Mouse (Mus musculus) megakaryocyte, embryonic 14.5 days (primary cell): ENCODE results near the gene Ugt1a7c. TPM values are rescaled to one million over a fixed set of nuclear protein-coding genes. Genes with fewer than 3 reads are reported as not detected.
"Not testable (repeated sequence)": the region's sequence is repeated elsewhere in the genome, so short reads cannot be mapped to it uniquely, and the experiment has no call there.

ENCODE experiments used
- H3K27me3 ChIP-seq: replicated peaks from 2 replicates; pipeline ENCODE3; 2012; ENCODE audit warnings: inconsistent platforms
- H3K36me3 ChIP-seq: replicated peaks from 2 replicates; pipeline ENCODE3; 2012; ENCODE audit warnings: low read length, inconsistent platforms, mixed read lengths
- H3K4me1 ChIP-seq: 2 replicates; pipeline ENCODE4 v1.6.1; 2012; ENCODE audit warnings: inconsistent platforms
- H3K4me3 ChIP-seq: replicated peaks from 2 replicates; pipeline ENCODE3; 2012; ENCODE audit warnings: moderate library complexity, mild to moderate bottlenecking, inconsistent platforms
- H3K9me3 ChIP-seq: 2 replicates; pipeline ENCODE4 v1.6.1; 2012; ENCODE audit warnings: inconsistent platforms
- FLI1 ChIP-seq: IDR thresholded peaks from 2 replicates; pipeline ENCODE4 v1.6.1; 2012; ENCODE audit warnings: low read length, inconsistent platforms, mixed read lengths
- GATA1 ChIP-seq: IDR thresholded peaks from 3 replicates; pipeline ENCODE4 v1.6.1; 2012; ENCODE audit warnings: mixed read lengths, low read length, inconsistent platforms, borderline replicate concordance
- polyA plus RNA-seq: library from polyadenylated mRNA; stranded (reverse); fragments of >175 nt; gene quantifications from 2 replicates; pipeline ENCODE4 v1.2.3, GENCODE M21; 2012; ENCODE audit warnings: low replicate concordance; ENCODE audit not compliant: insufficient read depth

Gene Ugt1a7c
- polyA plus RNA-seq, 1 experiment: 11.0 TPM

DNA sequence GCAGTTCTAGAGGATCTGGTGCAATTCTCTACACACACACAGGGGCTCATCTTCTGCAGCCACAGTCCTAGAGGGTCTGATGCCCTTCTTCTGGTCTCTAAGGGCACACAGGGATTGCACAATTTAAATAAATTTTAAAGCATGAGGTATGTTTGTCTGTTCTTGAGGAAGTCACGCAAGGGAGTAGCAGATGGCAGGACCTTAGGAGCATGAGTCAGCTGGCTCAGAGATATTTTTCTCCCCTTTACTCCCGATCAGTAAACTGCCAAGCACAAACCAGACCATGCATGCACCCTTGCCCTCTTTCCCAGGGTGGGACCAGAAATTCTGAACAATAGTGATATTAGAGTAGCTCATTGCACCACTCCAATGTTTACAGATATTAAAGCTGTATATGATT lies 63.6 kb downstream of the Ugt1a7c start:
- peaks cover 3% of the 10 kb centered on the region; the same call in 1 of the 2 replicates for H3K9me3 ChIP-seq
- H3K4me1 ChIP-seq: no peaks in the 10 kb centered on the region
- TF ChIP-seq FLI1 (no peak), GATA1 (no peak)
- H3K27me3 ChIP-seq: no peaks in the 10 kb centered on the region
- H3K36me3 ChIP-seq: no peaks in the 10 kb centered on the region
- no peak overlapping the region for H3K4me3 ChIP-seq

DNA sequence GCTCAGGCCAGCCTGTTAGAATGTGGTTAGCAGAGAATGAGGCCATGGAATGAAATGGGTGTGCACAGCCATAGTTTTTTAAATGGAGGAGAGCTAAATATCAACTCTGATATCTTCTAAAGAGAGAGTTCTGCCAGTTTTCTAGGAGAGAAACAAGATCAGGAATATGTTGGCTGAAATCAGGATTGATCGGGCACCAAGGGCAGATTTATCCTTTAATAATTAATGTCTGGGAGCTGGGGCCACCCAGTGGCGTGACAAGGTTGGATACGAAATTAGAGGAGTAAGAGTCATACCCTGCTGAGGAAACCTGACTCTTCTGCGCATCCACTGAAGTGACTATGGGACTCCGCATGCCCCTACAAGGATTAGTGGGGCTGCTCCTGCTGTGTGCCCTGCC lies 70.8 kb downstream of the Ugt1a7c start, which contains the start of gene Ugt1a5:
Ugt1a5 (plus strand) TSS at position 302 of the 400 bp plus-strand sequence.
- Histone ChIP-seq H3K27me3 (no peaks in the 10 kb centered on the region), H3K9me3 (peaks cover 11% of the 10 kb centered on the region), H3K4me1 (no peaks in the 10 kb centered on the region), H3K36me3 (no peaks in the 10 kb centered on the region), H3K4me3 (no peak within 1 kb of the TSS)
- TF ChIP-seq GATA1 (no peak), FLI1 (no peak)

- H3K36me3 ChIP-seq, H3K27me3 ChIP-seq, H3K4me1 ChIP-seq, H3K4me3 ChIP-seq: not testable (repeated sequence)
- H3K9me3 ChIP-seq: peaks cover 34% of the 10 kb centered on the region
These were observed 77.3 kb downstream of the Ugt1a7c start for GRCm38 (mm10) chr1:88172190-88172589.

DNA sequence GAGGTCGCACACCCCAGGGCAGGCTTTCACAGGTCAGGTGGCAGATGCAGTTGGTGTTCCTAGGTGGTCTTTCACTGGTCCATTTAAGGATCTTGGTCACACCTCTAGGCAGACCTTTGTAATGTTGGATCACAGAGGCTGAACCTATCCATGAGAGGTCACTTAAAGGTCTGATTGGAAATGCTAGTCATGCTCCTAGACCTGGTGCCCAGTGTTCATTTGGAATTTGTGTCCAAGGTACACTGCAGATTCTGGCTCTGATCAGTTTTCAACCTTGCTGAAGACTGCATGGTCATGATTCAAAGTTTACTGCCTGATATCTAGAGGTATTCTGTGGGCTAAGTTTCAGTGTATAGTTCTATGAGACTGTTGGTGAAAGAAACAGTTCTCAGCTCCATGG lies 84.8 kb downstream of the Ugt1a7c start:
- H3K9me3 ChIP-seq: peaks cover 42% of the 10 kb centered on the region
- peaks cover 4% of the 10 kb centered on the region for H3K4me1 ChIP-seq
- no peak overlapping the region for H3K4me3 ChIP-seq
- TF ChIP-seq FLI1 (no peak), GATA1 (no peak)
- no peaks in the 10 kb centered on the region for H3K27me3 ChIP-seq
- H3K36me3 ChIP-seq: no peaks in the 10 kb centered on the region

GRCm38 (mm10) chr1:88186325-88186935 lies 91.6 kb downstream of the Ugt1a7c start:
- H3K36me3 ChIP-seq: no peaks in the 10 kb centered on the region
- H3K9me3 ChIP-seq: no peaks in the 10 kb centered on the region; the same call in 1 of the 2 replicates
- TF ChIP-seq GATA1 (no peak), FLI1 (no peak)
- no peak overlapping the region for H3K4me3 ChIP-seq
- H3K27me3 ChIP-seq: no peaks in the 10 kb centered on the region
- H3K4me1 ChIP-seq: peaks cover 4% of the 10 kb centered on the region

DNA sequence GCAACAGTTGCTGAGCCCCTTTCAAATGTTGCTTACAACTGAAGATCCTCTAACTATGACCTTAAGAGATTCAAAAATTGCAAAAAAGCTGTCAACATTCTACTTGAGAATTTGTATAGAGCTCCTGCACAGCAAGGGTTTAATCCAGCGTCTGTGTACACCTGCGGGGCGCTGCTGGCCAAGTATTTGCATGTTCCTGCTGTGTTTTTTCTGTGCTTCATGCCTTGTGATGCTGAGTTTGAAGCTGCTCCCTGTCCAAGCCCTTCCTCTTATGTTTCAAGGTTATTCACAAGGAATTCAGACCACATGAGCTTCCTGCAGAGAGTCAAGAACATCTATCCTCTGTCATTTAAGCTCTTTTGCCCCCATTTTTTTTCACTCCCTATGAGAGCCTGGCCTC lies 97.3 kb downstream of the Ugt1a7c start:
- Histone ChIP-seq H3K9me3 (no peaks in the 10 kb centered on the region), H3K27me3 (no peaks in the 10 kb centered on the region), H3K4me1 (no peaks in the 10 kb centered on the region), H3K36me3 (no peaks in the 10 kb centered on the region), H3K4me3 (no peak overlapping the region)
- TF ChIP-seq GATA1 (no peak), FLI1 (no peak)

DNA sequence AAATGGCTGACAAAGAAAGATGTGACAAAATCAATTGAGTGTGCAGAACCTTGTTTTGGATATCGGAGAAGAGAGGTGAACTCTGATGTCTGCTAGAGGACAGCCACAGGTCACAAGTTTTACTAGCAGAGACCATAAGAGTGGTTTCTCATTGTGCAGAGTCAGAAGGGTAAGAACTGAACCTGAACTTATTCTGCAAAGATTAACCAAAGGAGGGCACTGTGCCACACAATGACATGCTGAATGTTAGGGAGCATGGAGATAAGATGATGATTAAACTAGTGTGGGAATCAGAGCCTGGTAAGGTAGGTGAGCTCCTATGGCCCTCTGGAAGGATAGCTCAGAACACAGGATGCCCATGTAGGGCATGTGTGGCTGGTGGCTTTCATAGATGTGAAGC lies 100.8 kb downstream of the Ugt1a7c start:
- Histone ChIP-seq H3K4me1 (no peaks in the 10 kb centered on the region), H3K4me3 (no peak overlapping the region), H3K36me3 (no peaks in the 10 kb centered on the region), H3K9me3 (no peaks in the 10 kb centered on the region), H3K27me3 (peaks cover 8% of the 10 kb centered on the region)
- TF ChIP-seq FLI1 (no peak), GATA1 (no peak)

DNA sequence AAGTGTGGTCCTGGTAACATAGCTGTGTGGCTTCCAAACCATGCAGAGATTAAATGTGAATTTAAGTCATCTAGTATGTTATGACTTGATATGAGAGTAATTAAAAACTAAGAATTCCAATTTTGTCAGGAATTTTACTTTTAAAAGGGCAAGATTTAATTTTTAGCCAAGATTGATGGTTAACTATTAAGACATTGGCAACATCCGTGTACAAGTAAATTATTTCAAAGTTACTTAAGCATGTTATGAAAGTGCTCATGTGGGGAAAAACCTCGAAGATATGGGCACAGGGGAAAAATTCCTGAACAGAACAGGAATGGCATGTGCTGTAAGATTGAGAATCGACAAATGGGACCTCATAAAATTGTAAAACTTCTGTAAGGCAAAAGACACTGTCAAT lies 102.6 kb downstream of the Ugt1a7c start:
- Histone ChIP-seq H3K9me3 (no peaks in the 10 kb centered on the region), H3K4me3 (no peak overlapping the region), H3K27me3 (peaks cover 8% of the 10 kb centered on the region), H3K36me3 (no peaks in the 10 kb centered on the region), H3K4me1 (no peaks in the 10 kb centered on the region)
- TF ChIP-seq GATA1: no peak
- no peak for TF ChIP-seq FLI1

GRCm38 (mm10) chr1:88199996-88200395 lies 105.1 kb downstream of the Ugt1a7c start:
- TF ChIP-seq GATA1: no peak
- TF ChIP-seq FLI1: no peak
- peaks cover 8% of the 10 kb centered on the region for H3K27me3 ChIP-seq
- no peaks in the 10 kb centered on the region for H3K36me3 ChIP-seq
- H3K4me3 ChIP-seq: no peak overlapping the region
- H3K4me1 ChIP-seq: no peaks in the 10 kb centered on the region
- H3K9me3 ChIP-seq: peaks cover 7% of the 10 kb centered on the region

DNA sequence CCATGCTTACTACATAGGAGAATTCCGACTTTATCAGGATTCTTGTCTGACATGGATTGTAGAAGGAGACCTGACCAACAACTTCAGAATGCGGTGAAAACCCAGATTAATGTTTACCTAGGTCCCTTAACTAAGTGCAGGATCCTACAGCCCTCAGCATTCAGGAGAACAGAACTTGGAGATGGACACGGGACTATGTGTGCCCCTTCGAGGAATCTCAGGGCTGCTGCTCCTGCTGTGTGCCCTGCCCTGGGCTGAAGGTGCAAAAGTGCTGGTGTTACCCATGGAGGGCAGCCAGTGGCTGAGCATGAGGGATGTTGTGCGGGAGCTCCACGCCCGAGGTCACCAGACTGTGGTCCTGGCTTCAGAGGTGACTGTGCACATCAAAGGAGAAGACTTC lies 105.6 kb downstream of the Ugt1a7c start, which contains the start of gene Ugt1a2:
Ugt1a2 (plus strand) TSS at position 146 of the 400 bp plus-strand sequence.
- H3K4me3 ChIP-seq: no peak within 1 kb of the TSS
- peaks cover 11% of the 10 kb centered on the region for H3K27me3 ChIP-seq
- no peak for TF ChIP-seq GATA1
- TF ChIP-seq FLI1: no peak
- H3K9me3 ChIP-seq: peaks cover 12% of the 10 kb centered on the region
- H3K4me1 ChIP-seq: no peaks in the 10 kb centered on the region; the same call in 1 of the 2 replicates
- no peaks in the 10 kb centered on the region for H3K36me3 ChIP-seq
